Mouse (Mus musculus) gastrocnemius, adult 18-20 months (tissue): ENCODE data around the gene Pdyn. TPM values are rescaled to one million over a fixed set of nuclear protein-coding genes. Genes with fewer than 3 reads are reported as not detected.

Experiments used
- DNase-seq: peaks from one replicate; pipeline ENCODE4 v3.0.0; 2021; ENCODE audit warnings: low spot score
- long read RNA-seq, 2 experiments: library from polyadenylated mRNA; stranded (forward); transcript quantifications; one replicate each; pipeline ENCODE4 v2.0.0; 2021
- total RNA-seq, 2 experiments: library from RNA; stranded (reverse); gene quantifications; 2 replicates each; pipeline ENCODE4 v1.2.3; 2021

Gene Pdyn
- total RNA-seq = not detected
- long read RNA-seq, experiment 1 = 0 reads
- long read RNA-seq, experiment 2 = 0 reads

DNA sequence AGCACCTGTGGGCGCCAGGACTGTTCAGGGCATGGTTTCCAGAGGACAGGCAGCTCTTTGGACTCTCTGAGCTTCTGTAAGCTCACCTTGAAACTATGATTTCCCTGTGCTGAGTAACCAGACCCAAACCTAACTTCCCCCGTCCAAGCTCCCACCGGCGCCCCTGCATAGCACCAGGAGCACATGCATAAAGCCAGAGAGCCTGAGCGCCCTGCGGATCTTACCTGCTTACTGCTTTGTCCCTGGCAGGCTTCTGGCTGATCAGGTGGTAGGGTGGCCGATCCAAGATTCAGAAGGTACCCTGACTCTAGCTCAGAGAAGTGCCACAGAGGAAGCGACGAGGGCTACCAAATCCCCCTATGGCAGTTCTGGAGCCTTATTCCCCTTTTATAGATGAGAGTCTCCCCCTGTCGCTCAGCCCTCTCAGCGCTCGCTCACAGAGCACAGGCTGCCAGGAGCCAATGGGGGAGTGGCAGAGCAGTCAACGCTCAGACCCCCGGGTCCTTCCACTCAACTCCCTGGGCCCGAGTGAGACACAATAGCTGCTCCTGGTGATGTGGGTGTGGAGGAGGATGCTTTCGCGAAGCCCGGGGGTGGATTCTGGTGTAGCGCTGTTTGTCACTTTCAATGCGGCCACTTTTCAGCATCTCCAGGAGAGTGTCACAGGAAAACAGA, at the start of gene Pdyn:
Gene Pdyn (minus strand): TSS at position 361 of the 675 bp plus-strand sequence.
- DNase-seq = no peak

- no peak for DNase-seq
Observed at GRCm38 (mm10) chr2:129742016-129742415, 42.4 kb upstream of the Pdyn start.

DNA sequence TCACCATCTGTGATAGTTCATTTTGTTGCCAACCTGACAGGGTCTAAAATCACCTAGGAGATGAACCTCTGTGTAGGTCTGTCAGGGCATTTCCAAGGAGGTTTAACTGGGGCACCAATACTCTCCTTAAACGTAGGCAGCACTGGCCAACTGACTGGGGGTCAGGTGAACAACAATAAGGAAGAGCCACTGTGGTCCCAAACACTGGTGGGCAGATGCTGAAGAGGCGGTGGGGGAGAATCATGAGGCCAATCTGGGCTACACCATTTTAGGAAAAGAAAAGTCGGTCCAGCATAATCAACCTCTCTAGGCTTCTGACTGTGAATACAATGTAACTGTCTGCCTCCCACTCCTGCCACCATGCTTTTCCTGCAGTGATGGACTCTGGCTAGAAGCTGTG, 40.9 kb upstream of the Pdyn start:
- DNase-seq = no peak

DNA sequence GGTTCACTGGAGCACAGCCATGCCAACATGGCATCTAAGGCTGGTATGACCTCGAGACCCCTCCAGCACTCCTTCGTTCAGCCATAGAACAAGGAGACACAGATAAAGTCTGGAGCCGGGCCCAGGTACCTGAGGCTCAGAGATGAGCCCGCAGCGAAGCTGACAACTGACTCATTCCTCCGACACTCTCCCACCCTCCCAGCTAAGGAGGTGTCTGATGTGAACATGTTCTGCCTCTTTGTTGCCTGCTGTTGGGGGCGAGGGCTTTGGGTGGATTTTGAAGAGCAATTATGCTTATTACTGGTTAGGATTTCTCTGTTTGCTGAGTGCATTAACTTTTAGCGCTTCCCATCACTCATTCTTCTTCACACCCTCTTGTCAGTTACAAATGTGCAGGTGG, 34.4 kb upstream of the Pdyn start:
- no peak for DNase-seq

DNA sequence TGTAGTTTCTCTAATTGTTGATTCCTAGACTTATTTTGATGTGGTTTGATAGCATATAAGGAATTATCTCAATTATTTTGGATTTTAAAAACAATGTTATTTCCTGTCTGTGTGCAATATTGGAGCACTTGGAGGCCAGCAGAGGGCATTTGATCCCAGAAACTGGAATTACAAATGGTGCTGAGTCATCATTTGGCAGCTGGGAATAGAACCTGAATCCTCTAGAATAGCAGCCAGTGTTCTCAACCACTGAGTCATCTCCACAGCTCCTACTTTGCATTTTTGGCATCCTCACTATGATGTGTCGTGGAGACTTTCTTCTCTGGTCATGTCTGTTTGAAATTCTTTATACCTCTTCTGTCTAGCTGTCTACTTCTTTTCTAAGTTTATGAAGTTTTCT, 30.0 kb upstream of the Pdyn start:
- DNase-seq = peak; percentile 6

DNA sequence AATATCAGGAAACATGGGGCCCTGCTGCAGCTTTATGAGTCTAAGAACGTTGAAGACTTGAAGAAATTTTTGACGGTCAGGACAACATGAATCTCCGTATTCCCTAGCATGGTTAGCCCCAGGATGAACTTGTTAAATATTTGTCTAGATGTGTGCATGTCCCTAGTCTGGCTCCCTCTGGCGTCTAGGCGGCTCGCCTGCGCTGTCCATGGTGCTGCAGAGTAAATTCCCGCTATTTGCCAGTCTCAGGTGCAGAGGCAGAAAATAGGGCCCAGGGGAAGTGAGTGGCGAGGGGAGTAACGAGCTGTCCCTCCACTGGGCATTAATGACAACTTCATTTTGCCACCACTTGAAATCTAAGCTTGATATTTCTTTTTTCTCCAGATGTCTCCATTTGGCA, 16.0 kb upstream of the Pdyn start:
- peak; percentile 8 for DNase-seq

GRCm38 (mm10) chr2:129713026-129713544, 13.4 kb upstream of the Pdyn start:
- no peak for DNase-seq

- peak; percentile 13 for DNase-seq
Observed at GRCm38 (mm10) chr2:129696059-129696458, 3.6 kb downstream of the Pdyn start.

DNA sequence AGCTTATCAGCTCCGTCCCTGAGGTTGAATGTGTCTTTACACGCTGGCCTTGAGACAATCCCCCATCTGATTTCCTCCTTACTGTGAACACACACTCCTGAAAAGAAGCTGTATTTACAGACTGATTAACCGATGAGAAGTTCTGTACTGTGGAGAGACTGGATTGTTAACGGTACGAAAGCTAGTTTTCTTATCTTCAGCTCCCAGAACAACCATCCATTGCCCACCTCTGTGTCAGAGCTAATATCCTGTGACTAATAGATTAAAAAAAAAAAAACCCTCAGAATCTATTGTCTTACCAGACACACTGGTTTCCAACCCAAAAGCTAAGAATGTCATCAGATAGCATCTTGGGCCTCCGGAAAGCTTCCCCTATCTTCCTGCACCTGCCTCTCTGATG, 5.3 kb downstream of the Pdyn start:
- DNase-seq = no peak

GRCm38 (mm10) chr2:129692694-129693093, 7.0 kb downstream of the Pdyn start:
- DNase-seq = no peak

DNA sequence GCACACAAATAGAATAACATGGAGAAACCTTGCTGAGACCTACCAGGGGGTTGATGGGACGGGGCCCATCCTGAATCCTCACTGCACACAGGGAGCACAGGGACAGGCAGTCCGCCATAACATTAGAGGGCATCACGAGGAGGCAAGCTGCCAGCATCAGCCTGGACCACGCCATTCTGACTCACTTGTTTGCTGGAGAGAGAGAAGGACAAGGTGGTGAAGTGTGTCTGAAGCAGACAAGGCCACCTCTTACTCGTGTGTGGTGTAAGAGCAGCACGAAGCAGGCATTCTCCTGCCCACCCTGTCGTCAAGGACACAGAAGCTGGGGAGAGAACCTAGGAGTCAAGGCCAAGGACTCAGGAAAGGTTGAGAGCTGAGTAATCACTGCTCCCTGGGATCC, 9.9 kb downstream of the Pdyn start:
- DNase-seq = no peak

DNA sequence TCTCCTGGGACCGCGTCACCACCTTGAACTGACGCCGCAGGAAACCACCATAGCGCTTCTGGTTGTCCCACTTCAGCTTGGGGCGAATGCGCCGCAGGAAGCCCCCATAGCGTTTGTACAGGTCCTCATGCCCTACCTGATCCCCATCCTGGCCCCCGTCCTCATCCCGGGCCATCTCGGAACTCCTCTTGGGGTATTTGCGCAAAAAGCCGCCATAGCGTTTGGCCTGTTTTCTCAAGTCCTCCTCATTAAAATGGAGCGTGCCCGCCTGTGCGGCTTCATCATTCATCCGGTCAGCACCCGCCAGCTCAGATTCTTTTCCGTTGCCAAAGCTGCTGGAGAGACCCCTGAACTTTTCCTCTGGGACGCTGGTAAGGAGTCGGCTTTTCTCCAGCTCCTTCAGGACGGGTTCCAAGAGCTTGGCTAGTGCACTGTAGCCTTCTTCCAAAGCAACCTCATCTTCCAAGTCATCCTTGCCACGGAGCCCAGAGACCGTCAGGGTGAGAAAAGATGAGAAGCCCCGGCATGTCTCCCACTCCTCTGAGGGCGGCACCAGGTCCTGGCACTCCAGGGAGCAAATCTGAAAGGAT, 11.5 kb downstream of the Pdyn start:
- no peak for DNase-seq

GRCm38 (mm10) chr2:129686908-129687307, 12.7 kb downstream of the Pdyn start:
- DNase-seq = no peak

DNA sequence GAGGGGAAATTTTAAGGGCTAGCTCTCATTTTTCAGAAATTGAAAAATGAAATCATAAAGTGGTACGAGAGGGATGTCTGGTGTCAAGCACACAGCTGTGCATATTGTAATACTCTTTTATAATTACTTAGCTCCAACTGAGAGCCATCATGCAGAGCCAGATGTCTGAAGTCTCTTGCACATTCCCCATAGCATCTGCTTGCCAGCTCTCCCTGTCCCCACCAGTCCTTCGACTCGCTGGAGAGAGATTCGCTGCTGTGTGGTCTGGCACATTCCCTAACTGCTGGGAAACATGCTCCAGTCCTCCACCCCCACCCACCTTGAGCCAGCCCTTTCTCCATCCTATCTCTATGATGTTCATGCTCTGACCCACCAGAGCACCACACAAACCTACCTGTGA, 15.6 kb downstream of the Pdyn start:
- no peak for DNase-seq

DNA sequence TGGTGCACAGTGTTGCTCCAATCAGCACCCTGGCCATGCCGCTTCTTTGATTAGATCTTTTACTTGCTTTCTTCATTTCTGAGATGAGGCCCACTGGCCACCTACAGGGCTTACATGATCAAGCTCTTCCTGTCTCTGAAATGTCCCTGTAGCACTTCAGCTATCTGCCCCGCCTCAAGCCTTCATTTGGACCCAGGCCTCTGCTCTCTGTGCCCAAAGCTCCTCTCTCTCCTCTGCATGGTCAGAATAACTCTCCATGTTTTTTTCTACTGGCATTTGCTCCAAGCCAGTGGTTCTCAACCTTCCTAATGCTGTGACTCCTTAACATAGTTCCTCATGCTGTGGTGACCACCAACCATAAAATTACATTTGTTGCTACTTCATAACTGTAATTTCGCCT, 19.4 kb downstream of the Pdyn start:
- no peak for DNase-seq

- DNase-seq = no peak
Observed at GRCm38 (mm10) chr2:129679066-129679465, 20.6 kb downstream of the Pdyn start.

GRCm38 (mm10) chr2:129677664-129678063, 22.0 kb downstream of the Pdyn start:
- DNase-seq = no peak

- peak; percentile 79 for DNase-seq
Observed at GRCm38 (mm10) chr2:129674935-129675634, 24.6 kb downstream of the Pdyn start.

GRCm38 (mm10) chr2:129671911-129672310, 27.7 kb downstream of the Pdyn start:
- DNase-seq = no peak

DNA sequence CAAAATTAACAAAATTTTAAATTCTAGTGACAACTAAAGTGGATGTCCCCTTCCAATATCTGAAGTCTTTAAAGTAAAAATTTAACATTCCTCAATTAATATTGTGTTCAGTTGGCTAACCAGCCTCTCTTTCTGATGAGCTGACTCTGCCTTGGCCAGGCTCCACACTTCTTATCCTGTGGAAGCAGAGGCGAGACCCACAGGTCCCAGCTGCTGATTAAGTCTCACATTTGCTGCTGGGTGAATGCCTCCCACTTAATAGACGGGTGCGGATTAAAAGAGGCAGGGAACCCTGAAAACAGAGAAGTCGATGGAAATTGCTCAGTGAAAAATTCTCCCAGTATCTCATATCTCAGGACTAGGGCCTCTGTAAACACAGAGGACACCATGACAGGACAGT, 37.2 kb downstream of the Pdyn start:
- DNase-seq = no peak

GRCm38 (mm10) chr2:129660020-129660419, 39.6 kb downstream of the Pdyn start:
- DNase-seq = peak; percentile 9

GRCm38 (mm10) chr2:129658796-129659195, 40.8 kb downstream of the Pdyn start:
- no peak for DNase-seq

DNA sequence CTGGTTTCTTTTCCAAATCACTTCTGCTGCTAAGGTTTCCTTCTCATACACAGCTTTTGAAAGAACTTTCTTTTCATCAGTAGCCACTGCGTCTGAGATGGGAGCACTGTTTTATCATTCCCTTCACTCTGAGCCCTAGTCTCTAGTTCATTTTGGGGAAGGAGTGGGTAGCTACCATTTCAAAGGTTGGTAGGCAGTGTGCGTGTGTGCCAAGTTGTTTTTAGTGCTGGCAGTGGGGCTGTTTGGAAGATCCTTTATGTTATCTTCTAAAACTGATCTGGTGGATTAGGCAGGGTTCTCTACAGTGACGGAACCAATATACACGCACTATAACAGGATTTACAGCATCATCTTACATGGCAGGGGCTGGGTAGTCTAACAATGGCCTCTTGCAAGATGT, 44.6 kb downstream of the Pdyn start:
- no peak for DNase-seq
